Mouse (Mus musculus) lung, adult 10 weeks (tissue): Measurements from ENCODE around the gene Trim39. TPM values are rescaled to one million over a fixed set of nuclear protein-coding genes. Genes with fewer than 3 reads are reported as not detected.

ENCODE experiments used
- polyA plus RNA-seq: library from polyadenylated mRNA; stranded (reverse); fragments of 350-450 nt; fragmentation: Illumina TruSeq; extraction: RNeasy Lipid Tissue Mini Kit (QIAGEN cat#74804); gene quantifications from one replicate; pipeline ENCODE4 v1.2.3, GENCODE M21; 2014; ENCODE audit warnings: low read depth, low replicate concordance; ENCODE audit not compliant: insufficient read depth

The Trim39 gene
- 9.4 TPM for polyA plus RNA-seq

GRCm38 (mm10) chr17:36271586-36272256 lies at the start of gene Trim39:
TSS of gene Trim39 (minus strand) at chr17:36272247.

GRCm38 (mm10) chr17:36286390-36286789 lies 14.3 kb upstream of the Trim39 start, which contains the start of gene H2-M10.2:
TSS of gene H2-M10.2 (minus strand) at chr17:36286490.

GRCm38 (mm10) chr17:36257969-36258368 lies 14.1 kb downstream of the Trim39 start, which contains the start of gene Rpp21:
TSS of gene Rpp21 (minus strand) at chr17:36258069.

Other genes with a start within 250 kb of the Trim39 start
- gene H2-T23, start 239.4 kb downstream of the Trim39 start, polyA plus RNA-seq = 217 TPM
- 80.8 TPM for gene H2-T22, start 229.5 kb downstream of the Trim39 start, polyA plus RNA-seq
- not detected for gene Gm6034, start 229.3 kb downstream of the Trim39 start, polyA plus RNA-seq
- gene Gm11127, start 213.9 kb downstream of the Trim39 start, polyA plus RNA-seq = not detected
- not detected for gene Gm19684, start 150.6 kb downstream of the Trim39 start, polyA plus RNA-seq
- gene Gm7030, start 142.8 kb downstream of the Trim39 start, polyA plus RNA-seq = not detected
- gene Gm8909, start 103.7 kb downstream of the Trim39 start, polyA plus RNA-seq = 0.84 TPM
- not detected for gene H2-T3, start 82.0 kb downstream of the Trim39 start, polyA plus RNA-seq
- gene Rpp21, start 14.2 kb downstream of the Trim39 start, polyA plus RNA-seq = 52.5 TPM
- not detected for gene H2-M10.2, start 14.2 kb upstream of the Trim39 start, polyA plus RNA-seq
- gene H2-M10.1, start 53.9 kb upstream of the Trim39 start, polyA plus RNA-seq = not detected
- gene H2-M10.3, start 96.2 kb upstream of the Trim39 start, polyA plus RNA-seq = not detected
- gene H2-M10.4, start 190.1 kb upstream of the Trim39 start, polyA plus RNA-seq = not detected